Mouse (Mus musculus): ENCODE data around the gene Sipa1l1. TPM values are rescaled to one million over a fixed set of nuclear protein-coding genes. Genes with fewer than 3 reads are reported as not detected.

The Sipa1l1 gene
- polyA plus RNA-seq, 1 experiment = 9.7 TPM

DNA sequence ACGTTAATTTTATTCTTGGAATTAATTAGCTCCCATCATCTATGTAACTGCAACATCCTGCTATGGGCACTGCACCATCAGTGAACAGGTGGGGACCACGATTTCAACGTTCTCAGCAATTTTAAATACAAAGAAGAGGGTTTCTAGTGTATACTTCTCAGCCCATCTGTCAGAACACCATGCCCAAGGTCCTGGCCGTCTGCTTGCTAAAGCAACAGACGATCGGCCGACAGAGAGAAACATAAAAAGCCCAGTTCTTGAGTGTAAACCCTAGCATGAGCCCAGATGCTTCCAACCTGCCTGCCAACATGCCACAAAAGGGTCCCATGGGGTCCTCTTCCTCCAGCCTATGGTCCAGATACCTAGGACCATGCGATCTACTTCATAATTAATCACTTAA is 288.9 kb downstream of the Sipa1l1 start:
- Histone ChIP-seq H3K36me3 (ENCODE audit: control insufficient read depth, insufficient read depth) (no peaks in the 10 kb centered on the region), H3K27me3 (ENCODE audit: control insufficient read depth, insufficient read depth, insufficient read length) (no peaks in the 10 kb centered on the region), H3K79me3 (ENCODE audit: low read depth) (no peaks in the 10 kb centered on the region), H3K4me3 (ENCODE audit: insufficient read depth, poor library complexity, severe bottlenecking) (no peak overlapping the region), H3K79me2 (ENCODE audit: control insufficient read depth, insufficient read depth) (no peaks in the 10 kb centered on the region), H3ac (ENCODE audit: control insufficient read depth, insufficient read length, low read depth) (no peak overlapping the region)
- no peak for TF ChIP-seq USF1 (IDR thresholded peaks at IDR 0.05; ENCODE audit: low read depth)

DNA sequence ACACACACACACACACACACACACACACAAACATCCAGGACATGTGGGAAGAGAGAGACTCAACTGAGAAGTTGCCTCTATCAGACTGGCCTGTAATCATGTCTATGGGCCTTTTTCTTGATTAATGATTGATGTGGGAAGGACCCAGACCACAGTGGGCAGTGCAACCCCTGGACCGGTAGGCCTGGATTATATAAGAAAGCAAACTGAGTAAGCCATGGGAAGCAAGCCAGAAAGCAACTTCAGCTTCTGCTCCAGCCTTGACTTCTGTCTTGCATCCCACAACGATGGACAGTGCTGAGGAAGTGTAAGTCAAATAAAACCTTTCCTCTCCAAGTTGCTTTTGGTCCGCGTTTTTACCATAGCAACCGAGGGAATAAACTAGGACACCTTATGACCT is 298.1 kb downstream of the Sipa1l1 start:
- H3K4me3 ChIP-seq (ENCODE audit: insufficient read depth, poor library complexity, severe bottlenecking) = no peak overlapping the region
- TF ChIP-seq FOSL1 (IDR thresholded peaks at IDR 0.05; ENCODE audit: insufficient read depth, low read length, poor library complexity, severe bottlenecking) (no peak), CTCF (IDR thresholded peaks at IDR 0.05; ENCODE audit: control insufficient read depth, insufficient read depth, insufficient read length) (no peak)
- H3K27me3 ChIP-seq (ENCODE audit: control insufficient read depth, insufficient read depth, insufficient read length) = no peaks in the 10 kb centered on the region
- H3K79me3 ChIP-seq (ENCODE audit: low read depth) = no peaks in the 10 kb centered on the region
- H3K36me3 ChIP-seq (ENCODE audit: control insufficient read depth, insufficient read depth) = no peaks in the 10 kb centered on the region
- no peak overlapping the region for H3ac ChIP-seq (ENCODE audit: control insufficient read depth, insufficient read length, low read depth)
- no peaks in the 10 kb centered on the region for H3K79me2 ChIP-seq (ENCODE audit: control insufficient read depth, insufficient read depth)

DNA sequence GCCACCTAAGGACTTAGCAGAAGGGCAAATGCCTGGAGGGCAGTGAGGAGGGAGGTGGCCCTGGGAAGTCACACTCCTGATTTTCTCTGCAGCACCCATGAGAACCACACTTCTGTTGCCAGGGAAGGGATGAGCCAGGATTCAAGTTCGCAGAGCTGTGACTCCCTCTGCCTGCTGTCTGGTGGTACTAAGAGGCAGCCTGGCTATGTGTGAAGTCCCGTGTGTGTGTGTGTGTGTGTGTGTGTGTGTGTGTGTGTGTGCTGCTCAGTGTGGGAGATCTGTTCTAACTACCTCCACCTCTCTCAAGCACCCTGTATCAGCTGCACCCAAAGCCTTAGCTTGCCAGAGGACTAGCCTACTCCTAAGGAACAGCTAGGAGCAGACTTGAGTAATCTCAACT is 298.5 kb downstream of the Sipa1l1 start:
- Histone ChIP-seq H3ac (ENCODE audit: control insufficient read depth, insufficient read length, low read depth) (no peak overlapping the region), H3K36me3 (ENCODE audit: control insufficient read depth, insufficient read depth) (no peaks in the 10 kb centered on the region), H3K79me3 (ENCODE audit: low read depth) (no peaks in the 10 kb centered on the region), H3K27me3 (ENCODE audit: control insufficient read depth, insufficient read depth, insufficient read length) (no peaks in the 10 kb centered on the region), H3K79me2 (ENCODE audit: control insufficient read depth, insufficient read depth) (no peaks in the 10 kb centered on the region), H3K4me3 (ENCODE audit: insufficient read depth, poor library complexity, severe bottlenecking) (no peak overlapping the region)
- no peak for TF ChIP-seq MYOG (IDR thresholded peaks at IDR 0.05; ENCODE audit: control insufficient read depth, extremely low read depth, insufficient read length)
- no peak for TF ChIP-seq USF1 (IDR thresholded peaks at IDR 0.05; ENCODE audit: low read depth)
- no peak for TF ChIP-seq CTCF (IDR thresholded peaks at IDR 0.05; ENCODE audit: control insufficient read depth, insufficient read depth, insufficient read length)
- no peak for TF ChIP-seq MAX (IDR thresholded peaks at IDR 0.05)
- no peak for TF ChIP-seq CEBPB (IDR thresholded peaks at IDR 0.05; ENCODE audit: low read depth)
- TF ChIP-seq FOSL1 (IDR thresholded peaks at IDR 0.05; ENCODE audit: insufficient read depth, low read length, poor library complexity, severe bottlenecking) = no peak
- no peak for TF ChIP-seq MYOD1 (IDR thresholded peaks at IDR 0.05; ENCODE audit: control insufficient read depth, insufficient read length, low read depth)

DNA sequence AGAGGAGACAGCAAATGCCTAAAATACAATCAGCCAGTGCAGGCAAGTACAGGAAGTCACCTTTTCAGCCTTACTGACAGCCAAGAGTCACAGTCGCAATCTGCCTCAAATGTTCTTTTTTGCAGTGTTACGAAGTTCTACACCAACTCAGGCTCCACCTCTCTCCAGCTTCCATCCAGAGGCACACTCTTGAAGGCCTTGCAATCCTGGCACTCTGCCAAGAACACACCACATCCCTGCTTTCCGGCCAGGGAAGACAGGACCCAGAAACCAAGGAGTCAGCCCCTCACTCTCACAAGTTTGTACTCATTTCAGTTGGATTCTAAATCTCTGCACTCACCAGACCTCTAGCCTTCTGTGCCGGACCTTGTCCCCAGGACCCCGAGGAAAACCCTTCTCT is 299.3 kb downstream of the Sipa1l1 start:
- Histone ChIP-seq H3K79me3 (ENCODE audit: low read depth) (no peaks in the 10 kb centered on the region), H3K4me3 (ENCODE audit: insufficient read depth, poor library complexity, severe bottlenecking) (no peak overlapping the region), H3K27me3 (ENCODE audit: control insufficient read depth, insufficient read depth, insufficient read length) (no peaks in the 10 kb centered on the region), H3K79me2 (ENCODE audit: control insufficient read depth, insufficient read depth) (no peaks in the 10 kb centered on the region), H3ac (ENCODE audit: control insufficient read depth, insufficient read length, low read depth) (no peak overlapping the region), H3K36me3 (ENCODE audit: control insufficient read depth, insufficient read depth) (no peaks in the 10 kb centered on the region)
- no peak for TF ChIP-seq MYOG (IDR thresholded peaks at IDR 0.05; ENCODE audit: control insufficient read depth, extremely low read depth, insufficient read length)
- no peak for TF ChIP-seq MAX (IDR thresholded peaks at IDR 0.05)
- no peak for TF ChIP-seq CTCF (IDR thresholded peaks at IDR 0.05; ENCODE audit: control insufficient read depth, insufficient read depth, insufficient read length)
- no peak for TF ChIP-seq USF1 (IDR thresholded peaks at IDR 0.05; ENCODE audit: low read depth)
- TF ChIP-seq CEBPB (IDR thresholded peaks at IDR 0.05; ENCODE audit: low read depth) = no peak
- TF ChIP-seq FOSL1 (IDR thresholded peaks at IDR 0.05; ENCODE audit: insufficient read depth, low read length, poor library complexity, severe bottlenecking) = no peak
- TF ChIP-seq MYOD1 (IDR thresholded peaks at IDR 0.05; ENCODE audit: control insufficient read depth, insufficient read length, low read depth) = no peak

DNA sequence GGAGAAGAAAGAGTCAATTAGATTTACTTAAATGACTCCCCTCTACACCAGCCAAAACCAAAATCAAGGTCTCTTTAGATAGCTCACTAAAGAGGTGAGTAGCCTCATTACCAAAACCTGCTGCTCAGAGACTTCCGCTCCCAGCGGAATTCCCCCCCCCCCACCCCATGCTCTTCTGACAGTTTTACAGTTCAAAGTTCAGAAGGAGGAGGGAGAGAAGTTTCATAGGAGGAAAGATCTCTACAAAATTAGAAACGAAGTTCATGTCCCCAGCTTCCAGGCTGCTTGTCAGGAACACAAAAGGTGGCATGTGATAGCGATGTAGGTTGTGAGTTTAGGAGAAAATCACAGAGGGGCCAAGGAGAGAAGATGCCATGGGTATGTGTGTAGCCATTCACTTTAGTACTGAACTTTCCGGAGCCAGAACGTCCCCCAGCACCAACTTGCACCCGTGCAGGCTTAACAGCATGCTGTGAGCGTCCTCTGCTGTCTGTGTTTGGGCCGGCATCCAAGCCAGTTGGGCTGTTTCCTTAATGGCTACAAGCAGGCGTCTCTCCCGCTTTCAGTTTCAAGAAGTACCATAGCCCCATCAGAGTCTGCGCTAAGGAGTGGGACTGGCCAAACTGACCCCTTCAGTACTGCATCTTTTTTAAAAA is 300.7 kb downstream of the Sipa1l1 start:
- H3K4me3 ChIP-seq (ENCODE audit: insufficient read depth, poor library complexity, severe bottlenecking) = peak overlapping the region; percentile 37
- TF ChIP-seq CTCF (IDR thresholded peaks at IDR 0.05; ENCODE audit: control insufficient read depth, insufficient read depth, insufficient read length) (peak; percentile 97), MAX (IDR thresholded peaks at IDR 0.05) (peak; percentile 44), MYOD1 (IDR thresholded peaks at IDR 0.05; ENCODE audit: control insufficient read depth, insufficient read length, low read depth) (no peak)

DNA sequence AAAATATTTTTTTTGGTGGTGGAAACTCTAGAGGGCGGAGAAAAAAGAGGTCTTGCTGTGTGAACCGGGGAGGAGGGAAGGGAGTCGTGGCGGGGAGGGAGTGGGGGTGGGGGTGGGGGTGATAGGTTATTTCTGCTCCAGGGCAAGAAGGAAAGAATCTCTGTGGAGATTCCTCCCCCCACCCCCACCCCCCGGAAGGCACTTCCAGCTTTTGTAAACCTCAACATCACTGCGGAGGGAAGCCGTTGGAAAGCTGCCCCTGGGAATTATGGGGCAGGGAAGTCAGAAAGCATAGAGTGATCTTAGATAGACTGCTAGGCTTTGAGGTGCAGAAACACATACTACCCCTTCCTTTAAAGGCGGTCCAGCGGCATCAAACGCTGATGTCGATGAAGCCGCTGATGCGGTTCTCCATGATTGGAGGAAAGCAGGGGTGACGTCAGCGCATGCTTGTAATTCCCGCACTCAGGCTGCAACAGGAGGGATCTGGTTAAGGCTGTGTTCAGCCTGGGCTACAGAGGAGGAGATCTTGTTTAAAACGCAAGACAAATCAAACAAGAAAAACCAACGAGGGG is 301.3 kb downstream of the Sipa1l1 start:
- TF ChIP-seq FOSL1 (IDR thresholded peaks at IDR 0.05; ENCODE audit: insufficient read depth, low read length, poor library complexity, severe bottlenecking) = no peak
- H3ac ChIP-seq (ENCODE audit: control insufficient read depth, insufficient read length, low read depth) = no peak overlapping the region

More for the DNA sequence above, 300.7 kb downstream of the Sipa1l1 start:
- H3K79me3 ChIP-seq (ENCODE audit: low read depth) = no peaks in the 10 kb centered on the region
- H3K36me3 ChIP-seq (ENCODE audit: control insufficient read depth, insufficient read depth) = no peaks in the 10 kb centered on the region
- H3ac ChIP-seq (ENCODE audit: control insufficient read depth, insufficient read length, low read depth) = no peak overlapping the region
- no peaks in the 10 kb centered on the region for H3K79me2 ChIP-seq (ENCODE audit: control insufficient read depth, insufficient read depth)
- H3K27me3 ChIP-seq (ENCODE audit: control insufficient read depth, insufficient read depth, insufficient read length) = no peaks in the 10 kb centered on the region

More for the DNA sequence above, 301.3 kb downstream of the Sipa1l1 start:
- H3K4me3 ChIP-seq (ENCODE audit: insufficient read depth, poor library complexity, severe bottlenecking) = peak overlapping the region; percentile 37
- H3K79me3 ChIP-seq (ENCODE audit: low read depth) = no peaks in the 10 kb centered on the region
- no peaks in the 10 kb centered on the region for H3K79me2 ChIP-seq (ENCODE audit: control insufficient read depth, insufficient read depth)
- no peaks in the 10 kb centered on the region for H3K36me3 ChIP-seq (ENCODE audit: control insufficient read depth, insufficient read depth)
- H3K27me3 ChIP-seq (ENCODE audit: control insufficient read depth, insufficient read depth, insufficient read length) = no peaks in the 10 kb centered on the region
